Mouse (Mus musculus): ENCODE measurements around the gene Tex45. TPM values are rescaled to one million over a fixed set of nuclear protein-coding genes. Genes with fewer than 3 reads are reported as not detected.

The Tex45 gene
- total RNA-seq, 2 experiments from 2014 or later: not detected

DNA sequence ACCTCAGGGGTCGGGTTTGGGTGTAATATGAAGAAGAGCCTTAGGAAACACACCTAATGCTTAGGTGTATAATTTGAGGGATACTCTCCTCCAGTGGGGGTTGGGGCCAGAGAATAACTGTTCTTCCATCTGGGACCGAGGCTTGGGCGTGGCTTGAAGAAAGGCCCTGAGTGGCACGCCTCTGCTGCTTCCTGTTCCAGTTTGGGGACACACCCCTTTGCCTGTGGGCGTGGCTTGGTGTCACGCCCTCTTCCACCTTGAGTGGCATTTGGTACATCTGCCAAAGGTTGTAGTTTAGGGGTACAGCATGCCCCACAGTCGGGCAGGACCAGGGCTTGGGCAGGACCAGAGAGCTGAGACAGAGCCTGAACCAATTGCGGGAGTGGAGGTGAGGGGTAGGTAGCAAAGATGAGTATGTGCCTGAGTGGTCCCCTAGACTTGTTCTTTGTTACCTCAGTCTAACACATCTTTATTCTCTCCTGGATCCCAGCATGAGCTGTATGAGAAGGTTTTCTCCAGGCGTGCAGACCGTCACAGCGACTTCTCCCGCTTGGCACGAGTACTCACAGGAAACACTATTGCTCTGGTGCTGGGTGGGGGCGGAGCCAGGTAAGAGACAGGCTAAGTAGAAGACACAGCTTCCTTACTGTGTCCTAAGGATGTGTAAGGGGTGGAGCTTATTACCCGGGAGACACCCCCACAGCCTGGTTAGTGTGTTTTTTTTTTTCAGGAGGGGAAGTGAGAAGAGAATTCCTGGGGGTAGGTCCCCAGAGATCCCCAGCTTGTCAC is 65.6 kb downstream of the Tex45 start:
- DNase-seq (ENCODE audit: low spot score): no peak

Other genes with a start within 250 kb of the Tex45 start
- 10 to 100 TPM; 53.7 to 56.4 TPM for gene Insr, start 191.2 kb upstream of the Tex45 start, total RNA-seq (2021)
- under 1 TPM in 1 of 2 experiments, not detected in 1; 0.11 TPM for gene A430078G23Rik, start 117.4 kb upstream of the Tex45 start, total RNA-seq (2021)
- gene Arhgef18, start 77.9 kb upstream of the Tex45 start, total RNA-seq (2021): 10 to 100 TPM in 1 of 2 experiments, 1 to 10 TPM in 1; 8.4 to 10.5 TPM
- gene Pex11g, start 3.2 kb upstream of the Tex45 start, total RNA-seq (2021): 1 to 10 TPM; 1.9 to 3.2 TPM
- gene Zfp358, start 22.3 kb downstream of the Tex45 start, total RNA-seq (2021): 10 to 100 TPM; 39.1 to 39.4 TPM
- gene Mcoln1, start 29.6 kb downstream of the Tex45 start, total RNA-seq (2021): 10 to 100 TPM; 21.5 to 22.5 TPM
- 10 to 100 TPM in 1 of 2 experiments, 1 to 10 TPM in 1; 8.0 to 10.0 TPM for gene Pnpla6, start 44.5 kb downstream of the Tex45 start, total RNA-seq (2021)
- gene C330021F23Rik, start 97.1 kb downstream of the Tex45 start, total RNA-seq (2021): not detected
- gene Camsap3, start 116.4 kb downstream of the Tex45 start, total RNA-seq (2021): under 1 TPM; 0.26 to 0.41 TPM
- gene Xab2, start 150.5 kb downstream of the Tex45 start, total RNA-seq (2021): 10 to 100 TPM; 10.7 to 11.2 TPM
- 10 to 100 TPM; 84.7 to 91.0 TPM for gene Pet100, start 150.7 kb downstream of the Tex45 start, total RNA-seq (2021)
- not detected for gene Pcp2, start 154.7 kb downstream of the Tex45 start, total RNA-seq (2021)
- gene Stxbp2, start 160.1 kb downstream of the Tex45 start, total RNA-seq (2021): 1 to 10 TPM; 3.6 to 4.8 TPM
- 1 to 10 TPM; 2.0 to 8.4 TPM for gene Retn, start 184.9 kb downstream of the Tex45 start, total RNA-seq (2021)
- not detected for gene Mcemp1, start 194.9 kb downstream of the Tex45 start, total RNA-seq (2021)
- 1 to 10 TPM in 1 of 2 experiments, under 1 TPM in 1; 0.96 to 1.4 TPM for gene Fcor, start 201.5 kb downstream of the Tex45 start, total RNA-seq (2021)
- gene Trappc5, start 205.4 kb downstream of the Tex45 start, total RNA-seq (2021): 10 to 100 TPM; 18.4 to 21.3 TPM
- gene Fcer2a, start 223.3 kb downstream of the Tex45 start, total RNA-seq (2021): not detected
- not detected for gene Clec4g, start 249.8 kb downstream of the Tex45 start, total RNA-seq (2021)

Measured in gastrocnemius, adult 18-20 months (tissue).